Mouse (Mus musculus) limb, embryonic 15.5 days (tissue): Measurements from ENCODE around the gene Ppp1r3e. TPM values are rescaled to one million over a fixed set of nuclear protein-coding genes. Genes with fewer than 3 reads are reported as not detected.

Source experiments
- ATAC-seq: fragments of 200-750 bp; cut with Nextera tagmentation; 2 replicates; pipeline ENCODE4 v1.8.0; 2017; ENCODE audit warnings: low read depth, moderate TSS enrichment; ENCODE audit not compliant: insufficient number of reproducible peaks, low FRiP score, low TSS enrichment
- H3K27ac ChIP-seq: fragments of 300-500 bp; sonication (generic); 2 replicates; pipeline ENCODE4 v1.5.1; 2015; ENCODE audit warnings: moderate library complexity, mild to moderate bottlenecking, inconsistent platforms
- H3K27me3 ChIP-seq: fragments of 300-500 bp; sonication (generic); 2 replicates; pipeline ENCODE4 v1.6.1; 2015; ENCODE audit warnings: inconsistent platforms
- H3K36me3 ChIP-seq: fragments of 300-500 bp; sonication (generic); 2 replicates; pipeline ENCODE4 v1.6.1; 2015; ENCODE audit warnings: inconsistent platforms
- H3K4me1 ChIP-seq: fragments of 300-500 bp; sonication (generic); 2 replicates; pipeline ENCODE4 v1.6.1; 2015; ENCODE audit warnings: inconsistent platforms
- H3K4me2 ChIP-seq: fragments of 300-500 bp; sonication (generic); 2 replicates; pipeline ENCODE4 v1.6.1; 2015; ENCODE audit warnings: mild to moderate bottlenecking, inconsistent platforms
- H3K4me3 ChIP-seq: fragments of 300-500 bp; sonication (generic); 2 replicates; pipeline ENCODE4 v1.5.1; 2015; ENCODE audit warnings: mild to moderate bottlenecking, inconsistent platforms
- H3K9ac ChIP-seq: fragments of 300-500 bp; sonication (generic); 2 replicates; pipeline ENCODE4 v1.6.1; 2015; ENCODE audit warnings: inconsistent platforms
- H3K9me3 ChIP-seq: fragments of 300-500 bp; sonication (generic); 2 replicates; pipeline ENCODE4 v1.6.1; 2016; ENCODE audit warnings: inconsistent platforms
- WGBS: fragments of 180-500 bp; shearing (Covaris S2); methylation state at CpG from one replicate; pipeline ENCODE4 v1.1.7; 2015; 5-methylcytosine and 5-hydroxymethylcytosine counted together
- polyA plus RNA-seq: library from polyadenylated mRNA; unstranded; fragments of >200 nt; fragmentation: Nextera tagmentation; extraction: Ambion mirVana; gene quantifications from 2 replicates; pipeline ENCODE4 v1.2.1, GENCODE M21; 2015

The Ppp1r3e gene
- polyA plus RNA-seq, 1 experiment from 2014 or later: 1.0 TPM

DNA sequence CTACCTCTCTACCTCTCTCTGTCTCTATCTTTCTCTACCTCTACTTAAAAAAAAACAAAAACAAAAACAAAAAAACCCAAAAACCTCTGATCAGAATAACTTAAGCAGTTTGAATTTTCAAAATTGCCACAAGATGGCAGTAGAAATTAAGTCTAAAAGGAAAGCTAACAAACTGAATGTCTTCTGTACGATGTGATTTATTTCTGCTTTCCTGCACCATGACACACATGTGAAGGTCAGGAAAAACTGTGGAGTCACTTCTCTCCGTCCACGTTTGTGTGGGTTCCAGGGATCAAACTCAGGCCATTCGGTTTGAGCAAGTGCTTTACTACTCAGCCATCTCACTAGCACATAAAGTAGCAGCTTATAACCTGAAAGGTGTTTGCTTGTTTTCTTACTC lies 33.9 kb downstream of the Ppp1r3e start:
- Histone ChIP-seq H3K9me3 (no peaks in the 10 kb centered on the region), H3K36me3 (no peaks in the 10 kb centered on the region), H3K4me3 (no peak overlapping the region), H3K4me1 (no peaks in the 10 kb centered on the region), H3K27ac (no peak overlapping the region), H3K27me3 (no peaks in the 10 kb centered on the region), H3K4me2 (no peak overlapping the region), H3K9ac (no peak overlapping the region)
- WGBS: 3% methylated on average over 4 of the region's 4 CpGs
- ATAC-seq: no peak

- Histone ChIP-seq H3K36me3 (no peaks in the 10 kb centered on the region), H3K4me2 (no peak overlapping the region), H3K27ac (no peak overlapping the region), H3K27me3 (no peaks in the 10 kb centered on the region), H3K4me3 (no peak overlapping the region), H3K9ac (no peak overlapping the region), H3K4me1 (no peaks in the 10 kb centered on the region), H3K9me3 (no peaks in the 10 kb centered on the region)
- WGBS: 44% methylated on average over 1 of the region's 1 CpGs
- ATAC-seq: no peak
These were observed 53.6 kb downstream of the Ppp1r3e start for GRCm38 (mm10) chr14:54823716-54824115.

Other genes starting within 250 kb of the Ppp1r3e start
- 0.99 TPM in 1 of 2 replicates, not detected in the other for gene Gm17606, start 236.6 kb downstream of the Ppp1r3e start, polyA plus RNA-seq
- 3.7 and 4.2 TPM in 2 replicates for gene Cdh24, start 236.2 kb downstream of the Ppp1r3e start, polyA plus RNA-seq
- 79.6 and 81.2 TPM in 2 replicates for gene 1700123O20Rik, start 191.3 kb downstream of the Ppp1r3e start, polyA plus RNA-seq
- 109 TPM in 2 replicates for gene Acin1, start 190.6 kb downstream of the Ppp1r3e start, polyA plus RNA-seq
- gene Gm29776, start 178.7 kb downstream of the Ppp1r3e start, polyA plus RNA-seq: 0.21 and 0.24 TPM in 2 replicates
- 0.12 TPM in 1 of 2 replicates, not detected in the other for gene Cebpe, start 165.4 kb downstream of the Ppp1r3e start, polyA plus RNA-seq
- 5.0 and 5.4 TPM in 2 replicates for gene Slc7a8, start 95.6 kb downstream of the Ppp1r3e start, polyA plus RNA-seq
- not detected in 2 replicates for gene Rnf212b, start 63.4 kb downstream of the Ppp1r3e start, polyA plus RNA-seq
- 8.3 and 8.4 TPM in 2 replicates for gene Homez, start 6.6 kb downstream of the Ppp1r3e start, polyA plus RNA-seq
- 3.8 and 4.6 TPM in 2 replicates for gene Bcl2l2, start 5.8 kb upstream of the Ppp1r3e start, polyA plus RNA-seq
- 0.33 TPM in 1 of 2 replicates, not detected in the other for gene Gm20521, start 5.9 kb upstream of the Ppp1r3e start, polyA plus RNA-seq
- 83.4 and 94.3 TPM in 2 replicates for gene Pabpn1, start 14.9 kb upstream of the Ppp1r3e start, polyA plus RNA-seq
- gene Slc22a17, start 35.6 kb upstream of the Ppp1r3e start, polyA plus RNA-seq: 56.3 and 70.6 TPM in 2 replicates
- gene Efs, start 48.6 kb upstream of the Ppp1r3e start, polyA plus RNA-seq: 57.2 and 58.0 TPM in 2 replicates
- not detected in 2 replicates for gene Il25, start 55.1 kb upstream of the Ppp1r3e start, polyA plus RNA-seq
- 12.7 and 12.9 TPM in 2 replicates for gene Cmtm5, start 58.7 kb upstream of the Ppp1r3e start, polyA plus RNA-seq
- gene Myh6, start 89.4 kb upstream of the Ppp1r3e start, polyA plus RNA-seq: 2.6 and 7.7 TPM in 2 replicates
- not detected in 2 replicates for gene Gm17428, start 99.4 kb upstream of the Ppp1r3e start, polyA plus RNA-seq
- gene Myh7, start 117.1 kb upstream of the Ppp1r3e start, polyA plus RNA-seq: 33.5 and 95.2 TPM in 2 replicates
- 70.7 and 79.7 TPM in 2 replicates for gene Ngdn, start 137.9 kb upstream of the Ppp1r3e start, polyA plus RNA-seq
- gene Zfhx2, start 214.8 kb upstream of the Ppp1r3e start, polyA plus RNA-seq: 4.0 and 4.8 TPM in 2 replicates
- gene Thtpa, start 217.2 kb upstream of the Ppp1r3e start, polyA plus RNA-seq: 20.2 and 21.3 TPM in 2 replicates
- gene Ap1g2, start 229.0 kb upstream of the Ppp1r3e start, polyA plus RNA-seq: 24.9 and 25.2 TPM in 2 replicates
- gene Jph4, start 239.4 kb upstream of the Ppp1r3e start, polyA plus RNA-seq: 1.5 and 2.1 TPM in 2 replicates